ENCODE assay signal across 8 mouse cellular contexts in the genomic region with DNA sequence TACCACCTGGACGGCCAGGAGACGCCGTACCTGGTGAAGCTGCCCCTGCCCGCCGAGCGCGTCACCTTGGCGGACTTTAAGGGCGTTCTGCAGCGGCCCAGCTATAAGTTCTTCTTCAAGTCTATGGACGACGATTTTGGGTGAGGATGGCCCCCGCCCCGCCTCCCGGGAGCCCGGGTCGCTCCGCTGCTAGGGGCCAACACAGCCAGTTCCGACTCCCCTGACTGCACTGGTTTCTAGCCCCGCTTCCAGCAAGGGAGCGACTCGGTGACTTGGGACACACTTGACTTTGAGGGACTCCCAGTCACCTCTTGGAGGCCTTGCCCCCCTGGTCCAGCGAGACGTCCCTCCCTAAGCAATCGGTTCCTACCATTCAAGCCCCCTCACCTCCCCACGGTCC. TPM values are rescaled to one million over a fixed set of nuclear protein-coding genes. Genes with fewer than 3 reads are reported as not detected.
DNase-seq lines count a peak whose midpoint lies in the region; ATAC-seq and TF ChIP-seq lines count a peak whose summit lies in the region.

No protein-coding gene starts in this region.

- WGBS in forebrain, embryonic 13.5 days = under 1% methylated on average over 26 of the region's 26 CpGs
- 0% methylated on average over 26 of the region's 26 CpGs for WGBS in limb, embryonic 14.5 days
- WGBS in neural tube, embryonic 13.5 days = under 1% methylated on average over 26 of the region's 26 CpGs

- H3K9me3 ChIP-seq in forebrain, embryonic 13.5 days (replicated peaks) = no peaks in the 10 kb centered on the region
- H3K9me3 ChIP-seq in limb, embryonic 14.5 days (ENCODE audit: control insufficient read depth, low read length) = no peaks in the 10 kb centered on the region
- H3K9me3 ChIP-seq in neural tube, embryonic 13.5 days = no peaks in the 10 kb centered on the region

- H3K4me3 ChIP-seq in forebrain, embryonic 13.5 days = peak overlapping the region; percentile 91
- H3K4me3 ChIP-seq in limb, embryonic 14.5 days (replicated peaks; ENCODE audit: low read length) = peak overlapping the region; percentile 95
- peak overlapping the region; percentile 96 for H3K4me3 ChIP-seq in neural tube, embryonic 13.5 days

- H3K27ac ChIP-seq in forebrain, embryonic 13.5 days = peak overlapping the region; percentile 92
- H3K27ac ChIP-seq in limb, embryonic 14.5 days (replicated peaks; ENCODE audit: low read depth, low read length) = peak overlapping the region; percentile 85
- peak overlapping the region; percentile 94 for H3K27ac ChIP-seq in neural tube, embryonic 13.5 days (replicated peaks)

- peak; percentile 34 for DNase-seq in embryo, embryonic 10 days (ENCODE audit: low spot score)
- no peak for DNase-seq in embryo, embryonic 11 days
- DNase-seq in retina, embryonic 14.5 days (ENCODE audit: low spot score) = peak; percentile 28
- DNase-seq in retina, postnatal 1 day = no peak
- DNase-seq in limb, embryonic 14.5 days (ENCODE audit: low spot score) = no peak
- DNase-seq in layer of hippocampus, adult 9-10 months (ENCODE audit: low spot score) = no peak

- no peak for TF ChIP-seq POLR2A in limb, embryonic 14.5 days (IDR thresholded peaks at IDR 0.05; ENCODE audit: borderline replicate concordance, extremely low read depth, insufficient read depth, insufficient read length)

- H3K36me3 ChIP-seq in forebrain, embryonic 13.5 days (ENCODE audit: poor library complexity, severe bottlenecking) = peaks cover 22% of the 10 kb centered on the region
- peaks cover 30% of the 10 kb centered on the region for H3K36me3 ChIP-seq in limb, embryonic 14.5 days (ENCODE audit: control insufficient read depth, insufficient read depth, low read length)
- H3K36me3 ChIP-seq in neural tube, embryonic 13.5 days = peaks cover 31% of the 10 kb centered on the region

- no peaks in the 10 kb centered on the region for H3K27me3 ChIP-seq in forebrain, embryonic 13.5 days
- H3K27me3 ChIP-seq in limb, embryonic 14.5 days (ENCODE audit: control insufficient read depth, insufficient read depth, low read length) = no peaks in the 10 kb centered on the region
- H3K27me3 ChIP-seq in neural tube, embryonic 13.5 days = no peaks in the 10 kb centered on the region

- ATAC-seq in forebrain, embryonic 13.5 days = peak; percentile 31; the same call in 1 of the 2 replicates
- peak; percentile 11 for ATAC-seq in limb, embryonic 14.5 days (ENCODE audit: low FRiP score, low read depth)
- ATAC-seq in neural tube, embryonic 13.5 days (ENCODE audit: low read depth) = peak; percentile 45

- peak overlapping the region; percentile 98 for H3K9ac ChIP-seq in forebrain, embryonic 13.5 days
- peak overlapping the region; percentile 97 for H3K9ac ChIP-seq in limb, embryonic 14.5 days (ENCODE audit: low read depth, low read length, severe bottlenecking)
- peak overlapping the region; percentile 99 for H3K9ac ChIP-seq in neural tube, embryonic 13.5 days

- peaks cover 37% of the 10 kb centered on the region for H3K4me1 ChIP-seq in forebrain, embryonic 13.5 days
- H3K4me1 ChIP-seq in limb, embryonic 14.5 days (ENCODE audit: control insufficient read depth, insufficient read depth, low read length) = peaks cover 10% of the 10 kb centered on the region; the same call in 1 of the 2 replicates
- peaks cover 46% of the 10 kb centered on the region for H3K4me1 ChIP-seq in neural tube, embryonic 13.5 days (replicated peaks)

- peak overlapping the region; percentile 91 for H3K4me2 ChIP-seq in forebrain, embryonic 13.5 days
- peak overlapping the region; percentile 92 for H3K4me2 ChIP-seq in limb, embryonic 14.5 days (replicated peaks; ENCODE audit: low read depth, low read length, severe bottlenecking)
- H3K4me2 ChIP-seq in neural tube, embryonic 13.5 days = peak overlapping the region; percentile 96

RNA-seq across cellular contexts. Expression of gene Dvl3, which starts 0.4 kb away (rescaled TPM):
- 31.4 and 35.4 TPM in 2 replicates for polyA plus RNA-seq in forebrain, embryonic 13.5 days (2015; fragmentation: Nextera tagmentation; extraction: Ambion mirVana)
- polyA plus RNA-seq in limb, embryonic 14.5 days (2012; rRNA removed) = 74.8 and 99.8 TPM in 2 replicates
- polyA plus RNA-seq in limb, embryonic 14.5 days (2014; fragmentation: Nextera tagmentation; extraction: Ambion mirVana) = 26.5 and 28.0 TPM in 2 replicates
- 48.5 and 55.4 TPM in 2 replicates for polyA plus RNA-seq in neural tube, embryonic 13.5 days (2015; fragmentation: Nextera tagmentation; extraction: Ambion mirVana)

RNA-seq across cellular contexts. Expression of gene Ap2m1, which starts 18.1 kb away (rescaled TPM):
- 970 and 989 TPM in 2 replicates for polyA plus RNA-seq in forebrain, embryonic 13.5 days (2015; fragmentation: Nextera tagmentation; extraction: Ambion mirVana)
- 633 and 687 TPM in 2 replicates for polyA plus RNA-seq in limb, embryonic 14.5 days (2012; rRNA removed)
- polyA plus RNA-seq in limb, embryonic 14.5 days (2014; fragmentation: Nextera tagmentation; extraction: Ambion mirVana) = 573 and 622 TPM in 2 replicates
- 1,020 and 1,063 TPM in 2 replicates for polyA plus RNA-seq in neural tube, embryonic 13.5 days (2015; fragmentation: Nextera tagmentation; extraction: Ambion mirVana)

RNA-seq across cellular contexts. Expression of gene Eif2b5, which starts 18.6 kb away (rescaled TPM):
- polyA plus RNA-seq in forebrain, embryonic 13.5 days (2015; fragmentation: Nextera tagmentation; extraction: Ambion mirVana) = 101 and 112 TPM in 2 replicates
- 44.8 and 45.1 TPM in 2 replicates for polyA plus RNA-seq in limb, embryonic 14.5 days (2012; rRNA removed)
- polyA plus RNA-seq in limb, embryonic 14.5 days (2014; fragmentation: Nextera tagmentation; extraction: Ambion mirVana) = 90.6 and 95.2 TPM in 2 replicates
- 102 and 103 TPM in 2 replicates for polyA plus RNA-seq in neural tube, embryonic 13.5 days (2015; fragmentation: Nextera tagmentation; extraction: Ambion mirVana)

RNA-seq across cellular contexts. Expression of gene Abcf3, which starts 31.2 kb away (rescaled TPM):
- polyA plus RNA-seq in forebrain, embryonic 13.5 days (2015; fragmentation: Nextera tagmentation; extraction: Ambion mirVana) = 75.3 TPM in 2 replicates
- 56.0 and 57.8 TPM in 2 replicates for polyA plus RNA-seq in limb, embryonic 14.5 days (2012; rRNA removed)
- polyA plus RNA-seq in limb, embryonic 14.5 days (2014; fragmentation: Nextera tagmentation; extraction: Ambion mirVana) = 59.3 and 61.8 TPM in 2 replicates
- polyA plus RNA-seq in neural tube, embryonic 13.5 days (2015; fragmentation: Nextera tagmentation; extraction: Ambion mirVana) = 72.2 and 81.5 TPM in 2 replicates

Comparison
In these comparisons a context has a peak if more than half of its experiments do, and no peak if none do; other contexts are left out.
1. DNase-seq: peak in embryo, embryonic 10 days (single experiment) and retina, embryonic 14.5 days (single experiment); none in embryo, embryonic 11 days (single experiment), retina, postnatal 1 day (single experiment), limb, embryonic 14.5 days (single experiment) and layer of hippocampus, adult 9-10 months (single experiment).
2. Peak in every context shown above with its lines, with median percentiles within 50 percentile points of each other: ATAC-seq, H3K27ac ChIP-seq, H3K4me2 ChIP-seq, H3K4me3 ChIP-seq and H3K9ac ChIP-seq.